Mouse (Mus musculus) intestine, embryonic 15.5 days (tissue): Measurements from ENCODE around the gene Gm5416. TPM values are rescaled to one million over a fixed set of nuclear protein-coding genes. Genes with fewer than 3 reads are reported as not detected.
"Not testable (repeated sequence)": the region's sequence is repeated elsewhere in the genome, so short reads cannot be mapped to it uniquely, and the experiment has no call there.

Source experiments
- ATAC-seq: fragments of 200-750 bp; cut with Nextera tagmentation; 2 replicates; pipeline ENCODE4 v1.8.0; 2017; ENCODE audit warnings: moderate TSS enrichment, moderate library complexity
- H3K27ac ChIP-seq: fragments of 300-500 bp; sonication (generic); 2 replicates; pipeline ENCODE4 v1.5.1; 2015; ENCODE audit warnings: mild to moderate bottlenecking, inconsistent platforms
- H3K27me3 ChIP-seq: fragments of 300-500 bp; sonication (generic); replicated peaks from 2 replicates; pipeline ENCODE4 v1.6.1; 2015; ENCODE audit warnings: inconsistent platforms
- H3K36me3 ChIP-seq: fragments of 300-500 bp; sonication (generic); 2 replicates; pipeline ENCODE4 v1.6.1; 2015; ENCODE audit warnings: inconsistent platforms
- H3K4me1 ChIP-seq: fragments of 300-500 bp; sonication (generic); replicated peaks from 2 replicates; pipeline ENCODE4 v1.6.1; 2015; ENCODE audit warnings: inconsistent platforms
- H3K4me2 ChIP-seq: fragments of 300-500 bp; sonication (generic); replicated peaks from 2 replicates; pipeline ENCODE4 v1.6.1; 2015; ENCODE audit warnings: mild to moderate bottlenecking, inconsistent platforms
- H3K4me3 ChIP-seq: fragments of 300-500 bp; sonication (generic); replicated peaks from 2 replicates; pipeline ENCODE4 v1.5.1; 2015; ENCODE audit warnings: inconsistent platforms
- H3K9ac ChIP-seq: fragments of 300-500 bp; sonication (generic); 2 replicates; pipeline ENCODE4 v1.6.1; 2015; ENCODE audit warnings: inconsistent platforms
- H3K9me3 ChIP-seq: fragments of 300-500 bp; sonication (generic); 2 replicates; pipeline ENCODE4 v1.6.1; 2016; ENCODE audit warnings: inconsistent platforms
- WGBS: fragments of 180-500 bp; shearing (Covaris S2); methylation state at CpG from one replicate; pipeline ENCODE4 v1.1.7; 2015; 5-methylcytosine and 5-hydroxymethylcytosine counted together
- polyA plus RNA-seq: library from polyadenylated mRNA; unstranded; fragments of >200 nt; fragmentation: Nextera tagmentation; extraction: Ambion mirVana; gene quantifications from 2 replicates; pipeline ENCODE4 v1.2.1, GENCODE M21; 2015

Gene Gm5416
- not detected in 2 replicates for polyA plus RNA-seq

DNA sequence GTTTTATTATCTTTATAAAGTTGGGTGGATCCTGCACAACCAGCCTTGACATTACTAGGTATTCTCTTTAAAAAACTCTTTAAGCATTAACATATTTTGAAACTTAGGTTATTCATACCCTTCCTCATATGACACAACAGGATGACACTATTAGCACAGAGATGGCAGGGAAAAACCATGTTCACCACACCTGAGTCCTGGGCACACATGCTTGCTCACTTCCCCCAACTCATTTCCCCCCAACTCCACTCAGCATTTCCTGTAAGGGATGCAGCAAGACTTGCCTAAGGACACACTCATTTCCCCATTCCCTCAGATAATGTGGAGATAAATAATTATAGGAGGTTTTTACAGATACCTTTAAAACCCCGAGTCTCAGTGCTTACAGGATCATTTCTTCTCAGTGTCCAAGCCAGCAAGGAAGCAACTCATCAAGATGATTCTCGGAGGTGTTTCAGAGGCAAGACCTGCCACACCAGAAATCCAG, at the start of gene Gm5416:
Gene Gm5416, plus strand, starts transcription at position 437 of the 487 bp plus-strand sequence.
- H3K27me3 ChIP-seq = no peaks in the 10 kb centered on the region
- 82% methylated on average over 2 of the region's 2 CpGs for WGBS
- no peak for ATAC-seq

DNA sequence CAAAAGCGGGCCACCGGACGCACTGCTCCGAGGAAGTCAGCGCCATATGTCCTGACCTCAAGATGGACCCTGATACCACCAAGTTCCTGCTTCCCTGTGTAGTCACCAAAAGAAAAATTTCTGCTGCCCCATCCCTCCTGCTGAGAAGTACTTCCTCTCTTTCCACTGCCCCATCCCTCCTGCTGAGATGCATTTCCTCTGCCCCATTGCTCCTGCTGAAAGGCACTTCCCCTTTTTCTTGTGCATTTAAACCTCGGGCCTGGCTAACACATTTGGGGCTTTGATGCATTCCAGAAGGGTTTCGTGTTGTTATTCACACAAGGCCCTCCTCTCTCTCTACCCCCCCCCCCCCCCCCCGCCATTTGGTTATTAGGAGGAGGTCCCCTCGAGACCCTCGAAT, 42.4 kb upstream of the Gm5416 start:
- H3K4me2 ChIP-seq, ATAC-seq, H3K4me1 ChIP-seq, H3K9ac ChIP-seq, H3K27ac ChIP-seq, H3K9me3 ChIP-seq, H3K36me3 ChIP-seq, H3K27me3 ChIP-seq, H3K4me3 ChIP-seq: not testable (repeated sequence)
- WGBS = 94% methylated on average over 9 of the region's 10 CpGs

More for the DNA sequence above, at the start of gene Gm5416:
- no peaks in the 10 kb centered on the region for H3K9me3 ChIP-seq
- no peak within 1 kb of the TSS for H3K4me3 ChIP-seq
- H3K36me3 ChIP-seq = no peaks in the 10 kb centered on the region
- no peak within 1 kb of the TSS for H3K9ac ChIP-seq
- H3K4me2 ChIP-seq = no peak within 1 kb of the TSS
- no peak within 1 kb of the TSS for H3K27ac ChIP-seq
- no peaks in the 10 kb centered on the region for H3K4me1 ChIP-seq

DNA sequence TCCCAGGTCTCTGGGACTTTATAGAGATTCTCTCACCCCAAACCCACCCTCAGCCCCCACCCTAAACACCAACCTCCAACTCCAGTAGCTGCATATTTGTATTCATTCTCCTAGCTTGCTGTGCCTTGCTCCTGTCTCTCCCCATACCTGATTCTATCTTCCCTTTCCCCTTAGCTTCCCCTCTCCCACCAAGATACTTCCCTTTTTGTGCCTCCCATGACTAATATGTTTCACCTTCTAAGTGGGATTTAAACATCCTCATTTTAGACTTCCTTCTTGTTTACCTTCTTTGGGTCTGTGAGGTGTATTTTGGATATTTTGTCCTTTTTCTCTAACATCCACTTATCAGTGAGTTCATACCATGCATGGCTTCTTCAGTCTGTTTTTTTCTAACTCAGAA, 34.1 kb upstream of the Gm5416 start:
- no peak for ATAC-seq
- Histone ChIP-seq H3K4me3 (no peak overlapping the region), H3K4me1 (no peaks in the 10 kb centered on the region), H3K27ac (no peak overlapping the region), H3K9ac (no peak overlapping the region), H3K27me3 (no peaks in the 10 kb centered on the region), H3K4me2 (no peak overlapping the region), H3K36me3 (no peaks in the 10 kb centered on the region), H3K9me3 (no peaks in the 10 kb centered on the region)

DNA sequence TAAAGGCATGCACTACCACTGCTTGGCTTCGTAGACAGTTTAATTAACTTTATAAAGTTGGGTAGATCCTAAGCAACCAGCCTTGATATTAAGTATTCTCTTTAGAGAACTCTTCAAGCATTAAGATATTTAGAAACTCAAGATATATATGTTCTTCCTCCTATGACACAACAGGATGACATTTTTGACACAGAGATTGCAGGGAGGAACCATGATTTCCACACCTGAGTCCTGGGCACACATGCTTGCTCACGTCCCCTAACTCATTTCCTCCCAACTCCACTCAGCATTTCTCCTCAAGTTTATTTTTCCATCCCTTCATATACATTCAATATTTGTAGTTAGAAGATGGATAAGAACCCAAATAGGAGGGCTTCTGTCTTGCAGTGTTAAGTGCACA, 30.3 kb upstream of the Gm5416 start:
- no peak overlapping the region for H3K4me2 ChIP-seq
- H3K27ac ChIP-seq = no peak overlapping the region
- H3K27me3 ChIP-seq = no peaks in the 10 kb centered on the region
- no peak overlapping the region for H3K9ac ChIP-seq
- 90% methylated on average over 2 of the region's 2 CpGs for WGBS
- no peaks in the 10 kb centered on the region for H3K36me3 ChIP-seq
- no peak for ATAC-seq
- no peaks in the 10 kb centered on the region for H3K4me1 ChIP-seq
- H3K9me3 ChIP-seq = no peaks in the 10 kb centered on the region
- no peak overlapping the region for H3K4me3 ChIP-seq

DNA sequence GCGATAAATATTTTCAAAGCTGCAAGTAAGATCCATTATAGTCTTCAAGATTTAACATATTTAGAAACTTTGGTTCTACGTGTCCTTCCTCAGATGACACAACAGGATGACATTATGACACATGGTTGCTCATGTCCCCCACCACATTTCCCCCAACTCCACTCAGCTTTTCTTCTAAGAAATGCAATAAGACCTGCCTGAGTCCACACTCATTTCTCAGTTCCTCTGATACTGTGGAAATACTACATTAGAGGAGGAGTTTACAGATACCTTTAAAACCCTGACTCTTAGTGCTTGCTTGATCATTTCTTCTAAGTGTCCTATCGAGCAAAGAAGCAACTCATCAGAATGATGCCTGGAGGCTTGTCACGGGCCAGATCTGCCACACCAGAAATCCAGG, 26.3 kb upstream of the Gm5416 start, which contains the start of gene Gm5483:
Gene Gm5483, plus strand, starts transcription at position 301 of the 400 bp plus-strand sequence.
- H3K27me3 ChIP-seq, H3K4me2 ChIP-seq, H3K4me3 ChIP-seq, H3K9ac ChIP-seq, H3K9me3 ChIP-seq, H3K4me1 ChIP-seq, H3K36me3 ChIP-seq, ATAC-seq, H3K27ac ChIP-seq: not testable (repeated sequence)
- 84% methylated on average over 4 of the region's 4 CpGs for WGBS

DNA sequence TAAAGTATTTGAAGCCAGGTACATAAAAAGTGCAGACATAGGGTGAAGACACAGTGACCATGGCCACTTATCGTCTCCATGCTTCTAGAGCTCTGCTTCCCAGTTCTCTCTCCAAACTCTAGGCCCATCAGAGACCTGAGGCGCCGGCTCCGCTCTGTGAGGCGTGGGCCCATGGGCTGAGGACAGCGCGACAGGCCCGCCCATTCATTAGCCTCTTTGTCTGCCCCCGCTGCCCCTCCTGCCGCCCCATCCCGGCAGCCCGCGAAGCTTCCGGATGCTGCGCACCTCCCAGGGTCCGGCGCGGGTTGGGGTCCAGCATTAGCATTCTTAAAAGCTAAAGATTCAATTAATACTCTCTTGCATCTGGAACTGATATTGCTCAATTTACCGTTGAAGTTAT, 11.0 kb upstream of the Gm5416 start:
- Histone ChIP-seq H3K4me2 (no peak overlapping the region), H3K9me3 (no peaks in the 10 kb centered on the region), H3K9ac (no peak overlapping the region), H3K4me3 (no peak overlapping the region), H3K27ac (no peak overlapping the region), H3K27me3 (no peaks in the 10 kb centered on the region), H3K36me3 (no peaks in the 10 kb centered on the region), H3K4me1 (no peaks in the 10 kb centered on the region)
- ATAC-seq = no peak
- 51% methylated on average over 19 of the region's 19 CpGs for WGBS

DNA sequence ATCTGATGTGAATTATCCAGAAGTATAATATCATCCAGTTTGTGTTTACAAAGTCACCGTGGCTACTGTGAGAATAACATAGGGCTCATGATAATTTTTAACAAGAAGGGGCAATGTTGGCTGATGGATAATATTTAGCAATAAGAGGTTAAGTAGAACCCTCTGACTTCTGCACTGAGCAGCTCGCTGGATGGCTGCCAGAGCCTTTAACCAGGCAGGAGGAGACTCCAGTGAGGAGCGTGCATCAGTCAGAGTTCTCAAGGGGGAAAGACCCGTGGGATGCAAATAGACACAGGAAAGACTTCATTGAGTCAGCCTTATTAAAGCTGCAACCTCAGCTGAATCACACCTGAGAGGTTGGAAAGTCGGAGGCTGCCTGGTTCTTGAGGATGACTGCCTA, 6.4 kb upstream of the Gm5416 start:
- Histone ChIP-seq H3K36me3 (no peaks in the 10 kb centered on the region), H3K9ac (no peak overlapping the region), H3K27ac (no peak overlapping the region), H3K9me3 (no peaks in the 10 kb centered on the region), H3K4me2 (no peak overlapping the region), H3K4me3 (no peak overlapping the region), H3K27me3 (no peaks in the 10 kb centered on the region), H3K4me1 (no peaks in the 10 kb centered on the region)
- 58% methylated on average over 5 of the region's 5 CpGs for WGBS
- ATAC-seq = no peak

DNA sequence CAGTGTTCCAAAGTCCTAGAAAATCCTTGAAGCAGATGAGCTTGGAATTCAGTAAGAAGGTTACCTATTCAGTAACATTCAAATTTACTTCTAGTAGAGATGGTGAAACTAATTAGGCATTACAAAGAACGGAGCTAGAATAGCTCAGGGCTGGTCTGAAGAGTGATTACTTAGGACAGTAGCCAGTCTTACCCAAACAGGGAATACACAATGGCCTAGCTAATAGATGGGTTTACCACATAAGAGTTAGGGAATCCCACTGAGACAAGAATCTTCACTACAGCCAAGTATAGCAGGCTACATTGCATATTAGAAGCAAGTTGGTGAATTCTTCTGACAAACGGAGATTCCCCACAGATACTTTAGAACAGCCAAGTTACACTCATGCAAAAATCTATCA, 4.5 kb upstream of the Gm5416 start:
- not testable (repeated sequence) for H3K4me3 ChIP-seq, H3K36me3 ChIP-seq, H3K4me2 ChIP-seq, ATAC-seq, H3K4me1 ChIP-seq, H3K27ac ChIP-seq, H3K9me3 ChIP-seq, H3K9ac ChIP-seq, H3K27me3 ChIP-seq
- 56% methylated on average over 2 of the region's 2 CpGs for WGBS

DNA sequence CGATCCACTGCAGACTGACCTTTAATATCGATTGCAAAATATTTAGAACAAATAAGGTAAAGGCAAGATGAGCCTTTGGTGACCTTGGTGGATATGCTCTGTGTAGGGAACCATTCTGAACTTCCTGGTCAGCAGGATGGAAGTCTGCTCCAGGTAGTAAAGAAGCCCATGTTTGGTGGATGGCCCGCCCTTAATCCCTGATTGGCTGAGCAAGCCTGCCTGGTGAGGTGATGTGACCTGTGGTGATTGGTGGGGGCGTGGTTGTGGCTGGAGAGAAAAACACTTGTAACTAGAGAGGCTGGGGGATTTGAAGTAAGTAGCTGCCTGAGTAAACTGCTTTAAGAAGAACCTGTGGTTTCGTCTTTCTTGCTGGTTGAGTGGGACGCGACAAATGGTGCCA, 11.0 kb downstream of the Gm5416 start, which contains the start of gene 2010005H15Rik:
Gene 2010005H15Rik, plus strand, starts transcription at position 301 of the 400 bp plus-strand sequence.
- not testable (repeated sequence) for H3K27me3 ChIP-seq, ATAC-seq, H3K4me1 ChIP-seq, H3K4me3 ChIP-seq, H3K9me3 ChIP-seq, H3K4me2 ChIP-seq, H3K9ac ChIP-seq, H3K36me3 ChIP-seq, H3K27ac ChIP-seq
- 93% methylated on average over 7 of the region's 7 CpGs for WGBS

DNA sequence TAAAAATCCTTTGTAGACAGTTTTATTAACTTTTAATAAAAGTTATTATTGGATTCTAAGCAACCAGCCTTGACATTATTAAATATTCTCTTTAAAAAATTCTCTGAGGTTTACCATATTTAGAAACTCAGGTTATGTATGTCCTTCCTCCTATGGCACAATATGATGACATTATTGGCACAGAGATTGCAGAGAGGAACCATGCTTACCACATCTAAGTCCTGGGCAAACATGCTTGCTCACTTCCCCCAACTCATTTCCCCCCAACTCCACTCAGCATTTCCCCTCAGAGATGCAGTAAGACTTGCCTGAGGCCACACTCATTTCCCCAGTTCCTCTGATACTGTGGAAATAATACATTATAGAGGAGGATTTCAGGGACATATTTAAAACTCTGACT, 50.4 kb downstream of the Gm5416 start:
- not testable (repeated sequence) for H3K27me3 ChIP-seq, H3K9ac ChIP-seq, H3K4me1 ChIP-seq, ATAC-seq, H3K9me3 ChIP-seq, H3K4me3 ChIP-seq, H3K36me3 ChIP-seq, H3K4me2 ChIP-seq, H3K27ac ChIP-seq

Other genes starting within 250 kb of the Gm5416 start
- 34.9 and 40.2 TPM in 2 replicates for gene Kpna1, start 231.7 kb upstream of the Gm5416 start, polyA plus RNA-seq
- gene Wdr5b, start 169.2 kb upstream of the Gm5416 start, polyA plus RNA-seq = 7.0 and 7.8 TPM in 2 replicates
- 465 and 500 TPM in 2 replicates for gene Fam162a, start 138.8 kb upstream of the Gm5416 start, polyA plus RNA-seq
- 111 and 125 TPM in 2 replicates for gene Ccdc58, start 138.7 kb upstream of the Gm5416 start, polyA plus RNA-seq
- 0.08 and 0.09 TPM in 2 replicates for gene Csta1, start 79.2 kb upstream of the Gm5416 start, polyA plus RNA-seq
- 1.1 and 1.2 TPM in 2 replicates for gene Stfa2l1, start 53.6 kb upstream of the Gm5416 start, polyA plus RNA-seq
- 3.3 and 5.7 TPM in 2 replicates for gene Gm5483, start 26.2 kb upstream of the Gm5416 start, polyA plus RNA-seq
- 0.78 and 1.4 TPM in 2 replicates for gene 2010005H15Rik, start 11.1 kb downstream of the Gm5416 start, polyA plus RNA-seq
- gene Stfa1, start 66.5 kb downstream of the Gm5416 start, polyA plus RNA-seq = 6.6 and 10.5 TPM in 2 replicates
- not detected in 2 replicates for gene BC117090, start 123.9 kb downstream of the Gm5416 start, polyA plus RNA-seq
- gene BC100530, start 157.3 kb downstream of the Gm5416 start, polyA plus RNA-seq = 6.0 and 9.8 TPM in 2 replicates
- 0.92 and 1.4 TPM in 2 replicates for gene Stfa2, start 198.1 kb downstream of the Gm5416 start, polyA plus RNA-seq
- 1.6 and 3.1 TPM in 2 replicates for gene Stfa3, start 245.0 kb downstream of the Gm5416 start, polyA plus RNA-seq